In the genomic region with DNA sequence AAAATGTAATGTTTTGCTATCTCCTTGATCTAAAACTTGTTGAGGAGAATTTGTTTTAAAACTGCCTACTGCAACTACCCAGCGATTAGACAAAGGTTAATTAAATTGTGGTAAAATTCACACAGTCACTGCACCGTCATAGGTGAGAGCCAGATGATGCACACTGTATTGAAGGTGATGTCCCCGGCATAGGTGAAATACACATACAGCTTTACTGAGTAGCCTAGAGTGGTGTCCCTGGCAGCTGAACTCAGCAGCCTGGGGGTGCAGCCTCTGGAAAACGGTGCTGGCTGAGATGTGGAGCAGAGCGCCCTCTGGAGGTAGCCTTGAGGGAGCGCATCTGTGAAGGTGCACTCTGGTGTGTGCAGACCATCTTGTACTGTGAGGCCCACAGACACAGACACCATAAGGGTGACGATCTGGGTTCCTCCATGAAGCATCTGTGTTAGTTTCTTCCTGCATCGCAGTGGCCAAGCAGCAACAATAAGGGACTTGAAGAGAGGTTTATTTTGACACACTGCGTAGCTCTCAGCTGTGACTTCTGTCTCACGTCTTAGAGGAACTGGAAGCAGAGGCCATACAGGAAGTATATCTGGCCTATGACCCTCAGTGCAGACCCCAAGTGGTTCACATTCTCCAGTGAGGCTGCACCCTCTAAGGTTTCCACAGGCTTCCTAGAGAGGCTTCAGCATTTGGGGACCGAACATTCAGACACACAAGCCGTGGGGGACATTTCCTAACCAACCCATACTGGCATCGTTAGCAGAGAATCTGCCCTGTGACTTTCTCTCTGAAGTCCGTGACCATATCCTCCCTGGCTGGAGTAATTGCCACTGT, we compare ENCODE assay signal across 9 mouse cellular contexts.
A peak's percentile ranks its signal among the peaks of the same experiment; 100 is the strongest.
DNase-seq lines count a peak whose midpoint lies in the region; ATAC-seq and TF ChIP-seq lines count a peak whose summit lies in the region.
"Had no signal": no experiment of that assay in that cellular context is flagged by ENCODE, and none has a peak within 500 bp of the region (broad histone marks: within the 10 kb centered on the region; RNA-seq: fewer than 3 reads in every experiment).

No protein-coding gene starts in this region.

- H3K9ac ChIP-seq in kidney, embryonic 14.5 days (ENCODE audit: low read depth, low read length): no peak overlapping the region
- H3K9ac ChIP-seq: embryonic facial prominence, embryonic 15.5 days; liver, embryonic 15.5 days had no signal

- DNase-seq in left cerebral cortex, adult 18-20 months (ENCODE audit: low spot score in 2 of 2): peak; percentile 22 to 44
- no peak for DNase-seq in left cerebral cortex, adult 8-10 months (ENCODE audit: low spot score in 2 of 2)
- DNase-seq in Patski (ENCODE audit: low read depth, low spot score): no peak
- DNase-seq in embryo, embryonic 9.5 days (ENCODE audit: extremely low spot score): peak; percentile 20
- DNase-seq in lung, postnatal 25 days (ENCODE audit: low spot score): peak; percentile 53
- peak; percentile 59 for DNase-seq in thymus, adult 2 months

- 73% methylated on average over 14 of the region's 14 CpGs for WGBS in kidney, embryonic 14.5 days
- 80% methylated on average over 14 of the region's 14 CpGs for WGBS in thymus, adult 2 months

- no peak overlapping the region for H3K4me3 ChIP-seq in kidney, embryonic 14.5 days (ENCODE audit: low read length)
- H3K4me3 ChIP-seq in thymus, adult 2 months (ENCODE audit: control insufficient read depth, insufficient read depth, low read length): no peak overlapping the region
- H3K4me3 ChIP-seq: embryonic facial prominence, embryonic 15.5 days; liver, embryonic 15.5 days had no signal

- CTCF ChIA-PET in Patski (lab: Charles Lee): interaction anchor here (0.8 to 3.2 kb wide), 6 partner anchors 8 to 235 kb away, joined by 3 to 14 read pairs (median 4); partner anchors contain the start of gene Zbp1

- H3K27ac ChIP-seq in kidney, embryonic 14.5 days (ENCODE audit: low read depth, low read length): no peak overlapping the region
- H3K27ac ChIP-seq in thymus, adult 2 months (ENCODE audit: control insufficient read depth, insufficient read depth, low read length): no peak overlapping the region
- H3K27ac ChIP-seq: embryonic facial prominence, embryonic 15.5 days; liver, embryonic 15.5 days had no signal

- no peak for ATAC-seq in Patski
- peak; percentile 47; the same call in 1 of the 2 replicates for ATAC-seq in kidney, embryonic 14.5 days (ENCODE audit: low FRiP score, low TSS enrichment)

- H3K4me1 ChIP-seq in kidney, embryonic 14.5 days (ENCODE audit: control insufficient read depth, insufficient read depth, low read length): 0 out of 2 replicates have a peak, but pooled peaks cover 6% of the 10 kb centered on the region
- peaks cover 40% of the 10 kb centered on the region for H3K4me1 ChIP-seq in thymus, adult 2 months (replicated peaks; ENCODE audit: control insufficient read depth, insufficient read depth, low read length)
- H3K4me1 ChIP-seq: embryonic facial prominence, embryonic 15.5 days; liver, embryonic 15.5 days had no signal

- no peak for TF ChIP-seq POLR2A in thymus, adult 2 months (IDR thresholded peaks at IDR 0.05; ENCODE audit: control insufficient read depth, extremely low read depth, insufficient read depth, low read length, poor library complexity)

- peak; percentile 73 for TF ChIP-seq CTCF in Patski (IDR thresholded peaks at IDR 0.05)
- peak; percentile 90 for TF ChIP-seq CTCF in thymus, adult 2 months (IDR thresholded peaks at IDR 0.05; ENCODE audit: borderline replicate concordance, control insufficient read depth, extremely low read depth, insufficient read depth, low read length, poor library complexity)

- in situ Hi-C loops in Patski (cut with MboI; ENCODE audit: low pct_unique_long_range_greater_than_20kb): loop anchor here (10.0 kb wide), 1 partner anchor 229 kb away; no protein-coding TSS in a partner anchor

- peaks cover 3% of the 10 kb centered on the region; the same call in 1 of the 2 replicates for H3K9me3 ChIP-seq in kidney, embryonic 14.5 days (ENCODE audit: control insufficient read depth, low read length)
- H3K9me3 ChIP-seq: embryonic facial prominence, embryonic 15.5 days; liver, embryonic 15.5 days had no signal

- no peaks in the 10 kb centered on the region for H3K27me3 ChIP-seq in Patski
- H3K27me3 ChIP-seq in kidney, embryonic 14.5 days (ENCODE audit: control insufficient read depth, insufficient read depth, low read length): no peaks in the 10 kb centered on the region
- H3K27me3 ChIP-seq in thymus, adult 2 months (ENCODE audit: control insufficient read depth, insufficient read depth, low read length): no peaks in the 10 kb centered on the region
- H3K27me3 ChIP-seq: embryonic facial prominence, embryonic 15.5 days; liver, embryonic 15.5 days had no signal

- POLR2A ChIA-PET in Patski (lab: Charles Lee): no interaction called here

- H3K4me2 ChIP-seq in kidney, embryonic 14.5 days (replicated peaks; ENCODE audit: low read depth, low read length): no peak overlapping the region
- H3K4me2 ChIP-seq: embryonic facial prominence, embryonic 15.5 days; liver, embryonic 15.5 days had no signal

- no peaks in the 10 kb centered on the region for H3K36me3 ChIP-seq in kidney, embryonic 14.5 days (ENCODE audit: control insufficient read depth, insufficient read depth, low read length)
- H3K36me3 ChIP-seq in thymus, adult 2 months (ENCODE audit: control insufficient read depth, insufficient read depth, low read length): no peaks in the 10 kb centered on the region
- H3K36me3 ChIP-seq: embryonic facial prominence, embryonic 15.5 days; liver, embryonic 15.5 days had no signal

Comparison
In these comparisons a context has a peak if more than half of its experiments do, and no peak if none do; other contexts are left out.
1. DNase-seq: peak in left cerebral cortex, adult 18-20 months (2 of 2), embryo, embryonic 9.5 days (single experiment), lung, postnatal 25 days (single experiment) and thymus, adult 2 months (single experiment); none in left cerebral cortex, adult 8-10 months (0 of 2) and Patski (single experiment).